Mouse (Mus musculus) CH12.LX (cell line): ENCODE results near the gene Itgb7. TPM values are rescaled to one million over a fixed set of nuclear protein-coding genes. Genes with fewer than 3 reads are reported as not detected.

Source experiments
- DNase-seq: peaks from one replicate; pipeline ENCODE4 v3.0.0-alpha.2; 2013; ENCODE audit errors: extremely low read depth
- H3K27ac ChIP-seq: 2 replicates; pipeline ENCODE4 v1.5.1; 2012; ENCODE audit warnings: low read depth, mild to moderate bottlenecking, control low read depth, moderate library complexity; ENCODE audit not compliant: insufficient read depth
- H3K27me3 ChIP-seq: replicated peaks from 2 replicates; pipeline ENCODE3; 2012; ENCODE audit warnings: inconsistent platforms
- H3K36me3 ChIP-seq, 2 experiments: replicated peaks in 1 of 2; 2 replicates each; pipeline versions ENCODE3 to v1.6.1; 2012; ENCODE audit warnings: inconsistent platforms in 1 of 2, low read length in 1 of 2, mild to moderate bottlenecking in 1 of 2, mixed read lengths in 1 of 2, moderate library complexity in 1 of 2; ENCODE audit not compliant: control insufficient read depth in 1 of 2, insufficient read depth in 1 of 2
- H3K4me1 ChIP-seq, 2 experiments: 2 replicates each; pipeline ENCODE4 v1.6.1; 2012; ENCODE audit warnings: inconsistent platforms in 1 of 2, moderate library complexity in 1 of 2; ENCODE audit not compliant: insufficient read depth in 2 of 2, control insufficient read depth in 1 of 2
- H3K4me2 ChIP-seq: 2 replicates; pipeline ENCODE4 v1.6.1; 2012; ENCODE audit warnings: low read depth, mild to moderate bottlenecking, control low read depth; ENCODE audit not compliant: poor library complexity, insufficient read depth, severe bottlenecking
- H3K4me3 ChIP-seq, 3 experiments: fragments of 150-350 bp in 1 of 3; sonication (generic) in 1 of 3; replicated peaks in 1 of 3; 2 replicates each; pipeline versions ENCODE3 to v1.5.1; 2011 to 2012; ENCODE audit warnings: low read depth in 2 of 3, low read length in 2 of 3, mild to moderate bottlenecking in 2 of 3, moderate library complexity in 2 of 3, control low read depth in 1 of 3, improper control_type of control experiment in 1 of 3, inconsistent platforms in 1 of 3, mixed read lengths in 1 of 3; ENCODE audit not compliant: poor library complexity in 1 of 3
- H3K79me2 ChIP-seq: replicated peaks from 2 replicates; pipeline ENCODE4 v1.6.1; 2012; ENCODE audit warnings: mild to moderate bottlenecking, moderate library complexity; ENCODE audit not compliant: control insufficient read depth, poor library complexity, insufficient read depth, severe bottlenecking; ENCODE audit errors: extremely low read depth
- H3K9ac ChIP-seq: 2 replicates; pipeline ENCODE4 v1.6.1; 2012; ENCODE audit warnings: low read depth, mild to moderate bottlenecking, control low read depth, moderate library complexity; ENCODE audit not compliant: insufficient read depth
- H3K9me3 ChIP-seq: replicated peaks from 2 replicates; pipeline ENCODE3; 2012; ENCODE audit warnings: low read length, inconsistent platforms, mixed read lengths
- BHLHE40 ChIP-seq: IDR thresholded peaks from 2 replicates; pipeline ENCODE4 v1.6.1; 2011; ENCODE audit warnings: mild to moderate bottlenecking, low read depth, low read length, improper control_type of control experiment
- CHD1 ChIP-seq: IDR thresholded peaks from 2 replicates; pipeline ENCODE4 v1.6.1; 2012; ENCODE audit warnings: low read depth, low read length, improper control_type of control experiment, inconsistent platforms
- CHD2 ChIP-seq: IDR thresholded peaks from 2 replicates; pipeline ENCODE4 v1.6.1; 2011; ENCODE audit warnings: low read length, improper control_type of control experiment
- CTCF ChIP-seq, 2 experiments: IDR thresholded peaks in 1 of 2; conservative IDR thresholded peaks in 1 of 2; 2 replicates each; pipeline ENCODE4 v1.5.1; 2011 to 2012; ENCODE audit warnings: low read depth in 2 of 2, low read length in 2 of 2, improper control_type of control experiment in 1 of 2, inconsistent platforms in 1 of 2, mild to moderate bottlenecking in 1 of 2, moderate library complexity in 1 of 2
- ELF1 ChIP-seq: IDR thresholded peaks from 2 replicates; pipeline ENCODE4 v1.6.1; 2014; ENCODE audit warnings: low read depth, mild to moderate bottlenecking, inconsistent platforms, low read length, improper control_type of control experiment
- ETS1 ChIP-seq: conservative IDR thresholded peaks from 2 replicates; pipeline ENCODE4 v1.6.1; 2012; ENCODE audit warnings: low read depth, mild to moderate bottlenecking, inconsistent platforms, low read length, improper control_type of control experiment, moderate library complexity
- JUN ChIP-seq: IDR thresholded peaks from 2 replicates; pipeline ENCODE4 v1.6.1; 2011; ENCODE audit warnings: low read depth, mild to moderate bottlenecking, low read length, improper control_type of control experiment, moderate library complexity; ENCODE audit not compliant: insufficient read depth
- KAT2A ChIP-seq: IDR thresholded peaks from 2 replicates; pipeline ENCODE4 v1.6.1; 2012; ENCODE audit warnings: low read length, improper control_type of control experiment, inconsistent platforms; ENCODE audit not compliant: insufficient replicate concordance
- MAFK ChIP-seq: IDR thresholded peaks from 2 replicates; pipeline ENCODE4 v1.6.1; 2011; ENCODE audit warnings: low read length, improper control_type of control experiment; ENCODE audit not compliant: insufficient replicate concordance
- MAX ChIP-seq: IDR thresholded peaks from 2 replicates; pipeline ENCODE4 v1.6.1; 2011; ENCODE audit warnings: low read length, improper control_type of control experiment
- MEF2A ChIP-seq: IDR thresholded peaks from 2 replicates; pipeline ENCODE4 v1.6.1; 2014; ENCODE audit warnings: low read depth, mild to moderate bottlenecking, inconsistent platforms, low read length, improper control_type of control experiment, borderline replicate concordance
- MYC ChIP-seq: IDR thresholded peaks from 2 replicates; pipeline ENCODE4 v1.6.1; 2011; ENCODE audit warnings: low read depth, mild to moderate bottlenecking, improper control_type of control experiment, low read length
- NRF1 ChIP-seq: IDR thresholded peaks from 2 replicates; pipeline ENCODE4 v1.6.1; 2014; ENCODE audit warnings: low read depth, mild to moderate bottlenecking, inconsistent platforms, low read length, improper control_type of control experiment, moderate library complexity
- PAX5 ChIP-seq: IDR thresholded peaks from 2 replicates; pipeline ENCODE4 v1.6.1; 2012; ENCODE audit warnings: low read length, inconsistent platforms, mixed read lengths
- RAD21 ChIP-seq: IDR thresholded peaks from 2 replicates; pipeline ENCODE4 v1.6.1; 2011; ENCODE audit warnings: low read depth, mild to moderate bottlenecking, low read length, improper control_type of control experiment, moderate library complexity
- RCOR1 ChIP-seq: conservative IDR thresholded peaks from 2 replicates; pipeline ENCODE4 v1.6.1; 2012; ENCODE audit warnings: low read depth, mild to moderate bottlenecking, inconsistent platforms, low read length, improper control_type of control experiment
- SIN3A ChIP-seq: IDR thresholded peaks from 2 replicates; pipeline ENCODE4 v1.6.1; 2012; ENCODE audit warnings: low read length, improper control_type of control experiment, inconsistent platforms
- SMC3 ChIP-seq: IDR thresholded peaks from 2 replicates; pipeline ENCODE4 v1.6.1; 2011; ENCODE audit warnings: low read depth, low read length, improper control_type of control experiment
- TBP ChIP-seq: conservative IDR thresholded peaks from 2 replicates; pipeline ENCODE4 v1.6.1; 2011; ENCODE audit warnings: low read depth, low read length, improper control_type of control experiment
- TCF12 ChIP-seq: IDR thresholded peaks from 2 replicates; pipeline ENCODE4 v1.6.1; 2014; ENCODE audit warnings: low read depth, mild to moderate bottlenecking, inconsistent platforms, low read length, improper control_type of control experiment
- USF1 ChIP-seq: IDR thresholded peaks from 2 replicates; pipeline ENCODE4 v1.6.1; 2014; ENCODE audit warnings: low read depth, mild to moderate bottlenecking, inconsistent platforms, low read length, improper control_type of control experiment
- USF2 ChIP-seq: conservative IDR thresholded peaks from 2 replicates; pipeline ENCODE4 v1.6.1; 2011; ENCODE audit warnings: low read depth, low read length, improper control_type of control experiment
- ZKSCAN1 ChIP-seq: IDR thresholded peaks from 2 replicates; pipeline ENCODE4 v1.6.1; 2012; ENCODE audit warnings: low read depth, inconsistent platforms, low read length, improper control_type of control experiment, borderline replicate concordance
- ZMIZ1 ChIP-seq: IDR thresholded peaks from 2 replicates; pipeline ENCODE4 v1.6.1; 2012; ENCODE audit warnings: low read depth, mild to moderate bottlenecking, inconsistent platforms, low read length, improper control_type of control experiment
- dilution Hi-C: fragments of 300-500 bp; cut with MboI; formaldehyde crosslinking; loops from 2 replicates; pipeline ENCODE4 v1.14.3; 2020; ENCODE audit warnings: low sequenced_read_pairs; ENCODE audit not compliant: extremely low pct_unique_long_range_greater_than_20kb, extremely low pct_ligation_motif_present
- in situ Hi-C: fragments of 300-500 bp; cut with MboI; formaldehyde crosslinking; loops from 3 replicates; pipeline ENCODE4 v1.14.3; 2019; ENCODE audit warnings: low sequenced_read_pairs, low pct_ligation_motif_present, low pct_unique_long_range_greater_than_20kb, mixed read lengths
- polyA plus RNA-seq: library from polyadenylated mRNA; unstranded; fragments of >175 nt; gene quantifications from 2 replicates; pipeline ENCODE4 v1.2.1, GENCODE M21; 2012; ENCODE audit warnings: low read depth; ENCODE audit not compliant: insufficient read length
- total RNA-seq, 2 experiments: library from RNA; depleted of rRNA; stranded (reverse); fragments of 300-350 nt in 1 of 2; fragments of >200 nt in 1 of 2; gene quantifications; 2 replicates each; pipeline ENCODE4 v1.2.3; 2012 to 2014

Itgb7 gene
- total and polyA plus RNA-seq, 3 experiments, result 1.8 to 17.7 (median 2.8) TPM

DNA sequence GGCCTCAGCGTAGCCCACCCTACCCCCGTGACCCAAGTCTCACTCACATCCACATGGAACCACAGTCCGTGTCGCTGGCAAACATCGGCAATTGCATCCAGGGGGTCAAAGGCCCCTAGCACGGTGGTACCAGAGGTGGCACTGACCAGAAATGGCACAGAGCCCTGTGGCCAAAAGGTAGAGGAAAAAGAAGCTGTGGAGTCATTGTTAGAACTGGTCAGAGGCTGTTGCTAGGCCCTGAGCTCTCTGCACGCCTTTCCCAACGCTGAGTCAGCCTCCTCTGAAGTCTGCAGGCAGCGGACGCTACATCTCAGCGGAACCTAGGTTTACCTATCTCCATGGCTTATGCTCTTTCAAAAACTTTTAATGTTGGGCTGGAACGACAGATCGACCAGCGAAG lies 51.8 kb downstream of the Itgb7 start:
- no peak overlapping the region for H3K4me3 ChIP-seq

DNA sequence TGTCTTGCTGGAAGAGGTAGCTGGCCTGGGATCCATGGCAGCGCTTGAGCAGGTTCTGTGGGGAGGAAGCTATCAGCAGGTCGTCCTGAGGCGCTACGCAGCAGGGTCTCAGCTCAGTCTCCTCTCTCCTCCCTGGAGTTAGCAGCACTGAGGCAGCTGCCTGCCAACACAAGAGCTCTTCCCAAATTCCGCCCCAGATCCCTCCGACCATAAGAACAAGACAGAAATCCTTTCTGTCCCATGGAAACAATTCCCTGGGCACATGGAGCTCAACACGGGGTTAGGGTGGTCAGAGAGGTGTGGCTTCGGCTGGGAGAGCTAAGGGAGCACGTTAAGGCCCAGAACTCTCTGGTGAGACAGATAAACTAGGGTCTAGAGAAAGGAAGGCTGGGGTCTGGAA lies 52.6 kb downstream of the Itgb7 start:
- Histone ChIP-seq H3K4me2 (no peak overlapping the region), H3K9ac (no peak overlapping the region), H3K9me3 (no peaks in the 10 kb centered on the region), H3K27me3 (no peaks in the 10 kb centered on the region), H3K27ac (no peak overlapping the region), H3K36me3 (peaks cover 0 to 8% of the 10 kb centered on the region in 2 experiments), H3K4me1 (peaks cover 0 to 4% of the 10 kb centered on the region in 2 experiments; a peak in 2 of 4 replicates), H3K4me3 (no peak overlapping the region), H3K79me2 (no peaks in the 10 kb centered on the region)
- dilution Hi-C loops (no loop called here), in situ Hi-C loops (no loop called here)
- DNase-seq, result no peak
- no peak for TF ChIP-seq MYC
- no peak for TF ChIP-seq KAT2A
- no peak for TF ChIP-seq RCOR1
- no peak for TF ChIP-seq CHD2
- no peak for TF ChIP-seq CHD1
- no peak for TF ChIP-seq MAFK
- no peak for TF ChIP-seq SIN3A
- TF ChIP-seq SMC3, result no peak
- no peak for TF ChIP-seq ELF1
- no peak for TF ChIP-seq ZMIZ1
- TF ChIP-seq ETS1, result no peak
- no peak for TF ChIP-seq USF2
- no peak for TF ChIP-seq PAX5
- no peak for TF ChIP-seq CTCF (conservative IDR thresholded peaks at IDR 0.05 in 1 of 2, IDR thresholded peaks at IDR 0.05 in 1 of 2; ENCODE audit: low read depth in 2 of 2, low read length in 2 of 2)
- TF ChIP-seq USF1, result no peak

More for the DNA sequence above, 51.8 kb downstream of the Itgb7 start:
- H3K9ac ChIP-seq, result no peak overlapping the region
- peaks cover 0 to 4% of the 10 kb centered on the region in 2 experiments; a peak in 2 of 4 replicates for H3K4me1 ChIP-seq
- in situ Hi-C loops, result no loop called here
- H3K4me2 ChIP-seq, result no peak overlapping the region
- no peaks in the 10 kb centered on the region for H3K9me3 ChIP-seq
- no peaks in the 10 kb centered on the region for H3K79me2 ChIP-seq
- H3K27ac ChIP-seq, result no peak overlapping the region
- H3K36me3 ChIP-seq, result peaks cover 0 to 8% of the 10 kb centered on the region in 2 experiments
- no peak for DNase-seq
- no peaks in the 10 kb centered on the region for H3K27me3 ChIP-seq
- dilution Hi-C loops, result no loop called here
- TF ChIP-seq CHD2 (no peak), JUN (no peak), ELF1 (no peak), MEF2A (no peak), RAD21 (no peak), BHLHE40 (no peak), PAX5 (no peak), MAX (no peak), TCF12 (no peak), TBP (no peak), NRF1 (no peak), ZKSCAN1 (no peak)
- TF ChIP-seq, all 38 proteins: peak for 0
